Mouse (Mus musculus) forebrain, embryonic 12.5 days (tissue): ENCODE measurements at regions not wholly inside any gene's neighbourhood (a gene's known extent, or its start where the extent isn't known, plus 50 kb on each side); places are given as distances from the start of the nearest gene placed in this dataset.
"Not testable (repeated sequence)": the region's sequence is repeated elsewhere in the genome, so short reads cannot be mapped to it uniquely, and the experiment has no call there.

Source experiments
- ATAC-seq: fragments of 200-750 bp; cut with Nextera tagmentation; 2 replicates; pipeline ENCODE4 v1.8.0; 2017; ENCODE audit warnings: moderate TSS enrichment; ENCODE audit not compliant: low FRiP score
- H3K27ac ChIP-seq: fragments of 300-500 bp; sonication (generic); 2 replicates; pipeline ENCODE4 v1.5.1; 2016; ENCODE audit warnings: mild to moderate bottlenecking
- H3K27me3 ChIP-seq: fragments of 300-500 bp; sonication (generic); 2 replicates; pipeline ENCODE4 v1.6.1; 2016; ENCODE audit warnings: mild to moderate bottlenecking
- H3K36me3 ChIP-seq: fragments of 300-500 bp; sonication (generic); replicated peaks from 2 replicates; pipeline ENCODE4 v1.6.1; 2016; ENCODE audit warnings: mild to moderate bottlenecking
- H3K4me1 ChIP-seq: fragments of 300-500 bp; sonication (generic); 2 replicates; pipeline ENCODE4 v1.6.1; 2016
- H3K4me2 ChIP-seq: fragments of 300-500 bp; sonication (generic); 2 replicates; pipeline ENCODE4 v1.6.1; 2016; ENCODE audit warnings: mild to moderate bottlenecking, moderate library complexity
- H3K4me3 ChIP-seq: fragments of 300-500 bp; sonication (generic); replicated peaks from 2 replicates; pipeline ENCODE4 v1.5.1; 2016; ENCODE audit warnings: mild to moderate bottlenecking
- H3K9ac ChIP-seq: fragments of 300-500 bp; sonication (generic); 2 replicates; pipeline ENCODE4 v1.6.1; 2016; ENCODE audit warnings: mild to moderate bottlenecking
- H3K9me3 ChIP-seq: fragments of 300-500 bp; sonication (generic); 2 replicates; pipeline ENCODE4 v1.6.1; 2016
- WGBS: fragments of 180-500 bp; shearing (Covaris S2); methylation state at CpG from one replicate; pipeline ENCODE4 v1.1.7; 2016; 5-methylcytosine and 5-hydroxymethylcytosine counted together

GRCm38 (mm10) chr5:40877756-40878155, 830.2 kb downstream of the Rab28 start:
- Histone ChIP-seq H3K4me3 (no peak overlapping the region), H3K36me3 (no peaks in the 10 kb centered on the region), H3K27me3 (no peaks in the 10 kb centered on the region), H3K4me1 (no peaks in the 10 kb centered on the region), H3K9me3 (no peaks in the 10 kb centered on the region), H3K4me2 (no peak overlapping the region), H3K27ac (no peak overlapping the region), H3K9ac (no peak overlapping the region)
- no peak for ATAC-seq
- WGBS = 76% methylated on average over 3 of the region's 3 CpGs

GRCm38 (mm10) chr5:40862349-40862748, 845.6 kb downstream of the Rab28 start:
- ATAC-seq, H3K36me3 ChIP-seq, H3K4me3 ChIP-seq, H3K27ac ChIP-seq, H3K9ac ChIP-seq, H3K4me1 ChIP-seq, H3K27me3 ChIP-seq, H3K4me2 ChIP-seq, H3K9me3 ChIP-seq: not testable (repeated sequence)
- 90% methylated on average over 7 of the region's 7 CpGs for WGBS
